Mouse (Mus musculus) heart, postnatal 0 days (tissue): ENCODE measurements around the gene Rab9.

Experiments
- CTCF ChIP-seq: IDR thresholded peaks from 2 replicates; pipeline ENCODE4 v1.5.1; 2016; ENCODE audit warnings: antibody characterized with exemption, control low read depth, low read depth
- EP300 ChIP-seq: IDR thresholded peaks from 2 replicates; pipeline ENCODE4 v1.6.1; 2016; ENCODE audit warnings: antibody characterized with exemption, low read depth

GRCm38 (mm10) chrX:166453532-166453931 lies 26.1 kb downstream of the Rab9 start:
- no peak for TF ChIP-seq CTCF
- TF ChIP-seq EP300, result no peak
